Mouse (Mus musculus): ENCODE data around the gene Glp2r.

GRCm38 (mm10) chr11:67741569-67741968 lies 29.4 kb downstream of the Glp2r start:
- no peak for TF ChIP-seq CTCF (conservative IDR thresholded peaks at IDR 0.05; ENCODE audit: insufficient read depth, insufficient read length, low read depth, low read length)
- no peak for TF ChIP-seq POLR2A (IDR thresholded peaks at IDR 0.05; ENCODE audit: low read depth, low read length)
